Mouse (Mus musculus) natural killer cell, adult 2 months (primary cell): ENCODE measurements around the gene Wdr73.

Experiments used
- DNase-seq, 2 experiments: peaks; one replicate each; pipeline ENCODE4 v3.0.0; 2022; ENCODE audit warnings: low spot score in 2 of 2

Wdr73 gene

GRCm38 (mm10) chr7:80855316-80855715 lies 45.8 kb downstream of the Wdr73 start:
- no peak for DNase-seq

DNA sequence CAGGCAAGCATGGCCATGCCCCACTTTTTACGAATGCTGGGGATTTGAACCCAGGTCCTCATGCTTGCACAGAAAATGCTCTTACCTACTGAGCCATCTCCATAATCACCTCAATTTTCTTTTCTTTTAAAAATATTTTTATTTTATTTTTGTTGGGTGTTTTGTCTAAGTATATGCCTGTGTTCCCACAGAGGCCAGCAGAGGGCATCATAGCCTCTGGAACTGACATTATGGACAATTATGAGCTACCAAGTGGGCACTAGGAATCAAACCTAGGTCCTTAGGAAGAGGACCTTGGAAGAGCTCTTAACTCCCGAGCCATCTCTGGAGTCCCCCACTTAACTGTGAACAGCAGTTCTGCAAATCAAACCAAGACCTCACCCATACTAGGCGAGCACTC lies 47.9 kb downstream of the Wdr73 start:
- DNase-seq = no peak

DNA sequence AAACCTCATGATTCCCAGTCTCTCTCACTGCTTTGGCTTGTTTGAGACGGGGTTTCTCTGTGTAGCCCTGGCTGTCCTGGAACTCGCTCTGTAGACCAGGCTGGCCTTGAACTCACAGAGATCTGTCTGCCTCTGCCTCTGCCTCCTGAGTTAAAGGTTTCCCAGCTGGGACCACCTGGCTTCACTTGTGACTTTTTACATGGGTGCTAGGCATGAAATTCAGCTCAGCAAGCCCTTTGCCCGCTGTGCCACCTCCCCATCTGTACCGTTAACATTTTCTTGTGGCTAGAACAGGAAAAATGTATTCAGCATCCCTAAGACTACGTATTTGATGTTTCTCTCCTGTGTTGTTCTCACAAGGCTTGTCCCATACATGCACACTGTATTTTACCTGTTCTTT lies 50.5 kb downstream of the Wdr73 start:
- no peak for DNase-seq

DNA sequence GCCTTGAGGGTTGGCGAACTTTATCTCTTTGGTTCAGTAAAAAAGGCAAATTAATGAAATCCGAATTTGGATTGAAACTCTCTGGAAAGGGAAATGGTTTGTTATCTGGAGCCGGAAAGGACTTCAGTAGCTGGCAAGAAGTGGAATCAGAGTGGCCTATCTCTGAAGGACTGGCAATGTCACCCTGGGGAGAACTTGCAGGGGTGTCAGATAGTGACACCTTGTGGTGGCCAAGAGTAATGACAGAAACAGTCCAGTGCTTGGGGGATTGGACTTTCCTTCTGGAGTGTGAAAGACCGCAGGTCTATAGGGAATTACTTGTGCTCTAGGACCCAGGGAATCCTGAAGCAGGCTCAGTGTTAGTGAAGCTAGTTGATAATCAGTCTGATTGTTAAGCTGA lies 51.4 kb downstream of the Wdr73 start:
- DNase-seq = peak; percentile 44 to 51

DNA sequence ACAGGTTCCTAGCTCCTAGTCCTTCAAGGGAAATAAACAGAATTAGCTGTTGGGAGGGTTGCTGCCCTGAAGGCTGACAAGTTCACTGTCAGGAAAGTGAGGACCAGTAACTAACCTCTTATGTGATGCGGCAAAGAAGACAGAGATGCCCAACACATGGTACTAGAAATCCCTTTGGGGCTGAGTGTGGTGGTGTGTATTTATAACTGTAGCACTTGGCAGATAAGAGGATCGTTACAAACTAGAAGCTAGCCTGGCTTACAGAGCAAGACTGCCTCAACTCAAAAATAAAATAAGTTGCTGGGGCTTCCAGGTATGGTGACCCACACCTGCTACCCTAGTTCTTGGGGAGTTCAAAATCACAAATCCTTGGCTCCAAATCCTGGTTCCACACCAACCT lies 51.8 kb downstream of the Wdr73 start:
- DNase-seq = no peak

DNA sequence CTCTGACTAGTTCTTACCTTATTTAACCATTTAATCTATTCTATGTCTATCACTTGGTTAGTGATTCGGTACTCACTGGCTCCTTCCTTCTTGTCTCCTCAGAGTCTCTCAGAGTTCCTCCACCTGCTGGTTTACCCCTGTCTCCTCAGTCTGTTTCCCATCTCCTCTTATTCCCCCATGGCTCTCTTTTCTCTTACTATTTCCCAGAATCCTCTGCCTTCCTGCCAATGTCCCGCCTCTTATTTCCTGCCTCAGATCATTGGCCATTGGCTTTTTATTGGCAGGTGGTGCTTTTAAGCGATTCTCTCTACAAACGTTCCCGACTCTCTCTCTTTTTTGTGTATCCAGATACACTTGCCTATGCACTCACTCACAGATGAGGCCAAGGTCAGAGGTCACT lies 54.4 kb downstream of the Wdr73 start:
- DNase-seq = no peak

DNA sequence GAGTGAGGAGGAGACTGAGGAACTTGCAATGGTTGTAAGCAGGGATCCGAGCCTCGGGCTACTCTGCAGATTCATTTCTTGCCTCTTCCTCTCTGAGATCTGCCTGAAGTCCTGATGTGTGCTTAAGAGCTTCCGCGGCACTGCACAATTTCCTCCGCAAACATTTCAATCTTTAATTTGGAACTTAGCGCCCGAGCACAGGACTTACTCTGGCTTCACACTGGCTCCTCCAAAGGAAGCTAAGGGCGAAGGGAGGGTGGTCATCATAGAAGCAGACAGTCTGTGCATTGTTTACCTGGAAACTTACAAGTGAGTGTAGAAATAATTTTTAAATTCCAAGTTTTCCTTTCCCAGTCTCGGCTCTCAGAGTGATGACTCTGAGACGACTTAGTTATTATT lies 54.8 kb downstream of the Wdr73 start:
- no peak for DNase-seq

GRCm38 (mm10) chr7:80845621-80846279 lies 55.3 kb downstream of the Wdr73 start:
- DNase-seq = no peak

DNA sequence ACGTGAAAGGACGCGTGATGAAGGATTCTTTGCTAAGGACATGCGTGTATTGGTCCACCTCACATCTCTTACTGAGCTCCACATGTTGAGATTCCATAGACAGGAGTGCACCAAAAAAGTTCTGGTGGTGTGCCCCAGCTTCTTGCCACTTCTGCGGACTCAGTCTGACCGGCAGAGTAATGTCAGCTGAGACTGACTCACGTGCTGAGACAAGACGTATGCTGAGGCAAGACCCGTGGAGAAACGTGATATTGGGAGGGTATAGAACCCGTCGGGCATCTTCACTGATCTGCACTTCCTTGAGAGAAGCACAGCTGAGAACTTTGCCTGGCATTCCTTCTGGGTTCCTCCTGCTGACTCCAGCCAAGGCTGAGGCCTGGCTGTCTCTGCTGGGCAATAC lies 56.4 kb downstream of the Wdr73 start:
- DNase-seq = no peak

GRCm38 (mm10) chr7:80843910-80844640 lies 57.0 kb downstream of the Wdr73 start:
- DNase-seq = no peak

DNA sequence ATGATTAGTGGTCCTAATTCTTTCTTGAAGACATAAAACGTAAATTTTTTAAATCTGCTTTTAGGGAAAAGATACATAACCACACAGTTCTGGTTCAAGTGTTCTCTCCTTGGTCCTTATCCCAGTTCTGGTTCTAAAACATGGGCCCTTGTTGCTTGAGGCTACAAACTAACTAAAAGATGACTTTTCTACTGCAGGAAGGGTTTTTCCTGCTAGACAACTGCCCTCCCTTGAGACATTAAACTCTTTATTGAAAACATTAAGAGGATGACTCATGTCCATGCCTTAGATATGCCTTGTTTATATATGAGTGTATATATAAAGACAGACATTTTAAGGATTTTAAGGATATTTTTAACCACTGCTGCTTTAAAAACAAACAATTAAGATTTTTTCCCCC lies 57.9 kb downstream of the Wdr73 start:
- DNase-seq = no peak

GRCm38 (mm10) chr7:80842132-80842531 lies 58.9 kb downstream of the Wdr73 start:
- DNase-seq = no peak

- no peak for DNase-seq
Observed at GRCm38 (mm10) chr7:80840937-80841336, 60.1 kb downstream of the Wdr73 start.
